Mouse (Mus musculus) heart, adult 2 months (tissue): ENCODE measurements around the gene Stk33. TPM values are rescaled to one million over a fixed set of nuclear protein-coding genes. Genes with fewer than 3 reads are reported as not detected.

Source experiments
- DNase-seq, 2 experiments: peaks; one replicate each; pipeline ENCODE4 v3.0.0; 2021
- H3K27ac ChIP-seq: fragments of 200-600 bp; 2 replicates; pipeline ENCODE4 v1.8.1; 2022
- H3K27me3 ChIP-seq: fragments of 200-500 bp; 2 replicates; pipeline ENCODE4 v1.6.1; 2012; ENCODE audit warnings: mild to moderate bottlenecking, low read length, inconsistent platforms, mixed read lengths; ENCODE audit not compliant: control insufficient read depth, insufficient read depth
- H3K36me3 ChIP-seq: fragments of 200-500 bp; 2 replicates; pipeline ENCODE4 v1.6.1; 2012; ENCODE audit warnings: low read length, inconsistent platforms; ENCODE audit not compliant: control insufficient read depth, insufficient read depth
- H3K4me1 ChIP-seq: fragments of 200-500 bp; 2 replicates; pipeline ENCODE4 v1.6.1; 2011; ENCODE audit warnings: low read length; ENCODE audit not compliant: control insufficient read depth, insufficient read depth
- H3K4me3 ChIP-seq: fragments of 200-600 bp; 2 replicates; pipeline ENCODE4 v1.8.1; 2022
- H3K79me2 ChIP-seq: fragments of 200-500 bp; replicated peaks from 2 replicates; pipeline ENCODE4 v1.6.1; 2012; ENCODE audit warnings: mild to moderate bottlenecking, inconsistent platforms, low read length, moderate library complexity, mixed read lengths; ENCODE audit not compliant: control insufficient read depth, insufficient read depth
- H3K9ac ChIP-seq: fragments of 200-500 bp; 2 replicates; pipeline ENCODE4 v1.6.1; 2012; ENCODE audit warnings: low read depth, mild to moderate bottlenecking, control low read depth, inconsistent platforms, low read length, mixed read lengths
- CTCF ChIP-seq: fragments of 200-600 bp; IDR thresholded peaks from 2 replicates; pipeline ENCODE4 v1.8.1; 2022; ENCODE audit warnings: antibody characterized with exemption, mild to moderate bottlenecking, moderate library complexity
- EP300 ChIP-seq: fragments of 200-500 bp; IDR thresholded peaks from 2 replicates; pipeline ENCODE4 v1.6.1; 2011; ENCODE audit warnings: low read depth, low read length, control low read depth; ENCODE audit not compliant: insufficient read depth
- POLR2A ChIP-seq: fragments of 200-500 bp; IDR thresholded peaks from 2 replicates; pipeline ENCODE4 v1.6.1; 2011; ENCODE audit warnings: mild to moderate bottlenecking, low read depth, low read length, control low read depth; ENCODE audit not compliant: insufficient read depth
- WGBS: fragments of 180-500 bp; shearing (Covaris S2); methylation state at CpG from one replicate; pipeline ENCODE4 v1.1.7; 2018; 5-methylcytosine and 5-hydroxymethylcytosine counted together
- intact Hi-C: fragments of 180-260 bp; cut with DNase I; formaldehyde crosslinking; loops from one replicate; pipeline ENCODE4 v1.15.1; 2025
- polyA plus RNA-seq: library from polyadenylated mRNA; depleted of rRNA; stranded (reverse); fragments of >200 nt; gene quantifications from 2 replicates; pipeline ENCODE4 v1.2.3, GENCODE M21; 2012
- total RNA-seq, 2 experiments: library from RNA; stranded (reverse); gene quantifications; 2 replicates each; pipeline ENCODE4 v1.2.3; 2021

Gene Stk33
- total and polyA plus RNA-seq, 3 experiments, result 0.08 TPM; not detected in 2

DNA sequence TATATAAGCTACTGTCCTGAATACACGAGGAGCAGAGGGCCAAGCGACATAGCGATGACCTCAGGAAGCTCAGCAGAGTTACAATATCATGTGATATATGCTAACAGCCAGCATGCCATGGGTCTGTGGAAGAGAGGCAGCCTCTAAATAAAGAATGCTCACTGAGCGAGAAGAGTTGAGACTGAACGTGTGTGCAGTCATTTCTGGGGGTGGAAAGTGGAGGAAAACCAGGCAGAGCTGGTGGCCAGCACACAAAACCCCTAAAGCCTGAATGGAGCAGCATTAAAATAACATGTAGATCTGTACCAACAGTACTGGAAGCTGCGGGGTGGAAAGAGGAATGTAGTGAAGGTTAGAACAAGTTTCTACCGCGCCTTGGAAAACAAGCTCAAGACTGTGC, 107.2 kb downstream of the Stk33 start:
- Histone ChIP-seq H3K27me3 (no peaks in the 10 kb centered on the region), H3K4me1 (no peaks in the 10 kb centered on the region), H3K9ac (no peak overlapping the region), H3K27ac (no peak overlapping the region), H3K36me3 (no peaks in the 10 kb centered on the region), H3K79me2 (no peaks in the 10 kb centered on the region), H3K4me3 (no peak overlapping the region)
- 71% methylated on average over 8 of the region's 8 CpGs for WGBS
- no peak for DNase-seq
- intact Hi-C loops, result no loop called here
- TF ChIP-seq EP300 (no peak), CTCF (no peak), POLR2A (no peak)

DNA sequence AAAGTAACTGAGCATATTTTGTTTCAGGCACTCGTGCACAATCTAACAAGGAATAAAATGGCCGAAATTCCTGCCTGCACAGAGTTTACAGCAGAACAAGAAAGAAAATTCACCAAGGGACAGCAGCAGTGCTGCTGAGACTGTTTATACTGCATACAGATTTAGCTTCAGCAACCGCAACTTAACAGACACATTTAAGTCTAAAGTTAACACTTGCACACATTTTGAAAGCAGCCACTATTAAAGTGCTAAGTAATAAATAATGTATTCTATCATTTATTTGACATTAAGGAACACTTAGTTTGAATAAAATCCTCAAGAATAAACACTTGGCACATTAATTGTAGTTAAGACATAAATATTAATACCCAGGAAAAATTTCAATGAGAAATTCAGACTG, 110.1 kb downstream of the Stk33 start:
- WGBS, result 65% methylated on average over 3 of the region's 3 CpGs
- Histone ChIP-seq H3K27ac (no peak overlapping the region), H3K4me3 (no peak overlapping the region), H3K36me3 (no peaks in the 10 kb centered on the region), H3K79me2 (no peaks in the 10 kb centered on the region), H3K9ac (no peak overlapping the region), H3K27me3 (no peaks in the 10 kb centered on the region), H3K4me1 (no peaks in the 10 kb centered on the region)
- DNase-seq, result no peak
- TF ChIP-seq EP300 (no peak), POLR2A (no peak), CTCF (no peak)
- intact Hi-C loops, result no loop called here

DNA sequence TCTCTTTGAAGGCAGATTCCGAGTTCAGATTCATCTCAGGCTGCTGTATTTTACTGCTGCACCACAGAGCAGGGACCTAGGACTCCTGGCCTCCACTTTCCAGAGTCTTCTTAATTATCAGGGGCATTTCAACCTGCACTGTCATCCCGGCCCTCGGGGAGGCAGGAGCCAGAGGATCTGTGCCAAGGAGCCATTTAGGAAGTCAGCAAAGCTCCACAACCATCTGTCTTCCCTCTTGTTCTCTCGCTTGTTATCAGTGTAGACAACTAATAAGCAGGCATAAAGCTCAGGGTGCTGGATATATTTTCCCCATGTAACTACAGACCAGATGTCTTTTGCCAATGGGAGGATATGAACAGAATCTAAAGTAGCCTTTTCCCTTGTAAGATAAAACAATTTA, 112.1 kb downstream of the Stk33 start:
- 37% methylated on average over 4 of the region's 4 CpGs for WGBS
- intact Hi-C loops, result no loop called here
- no peaks in the 10 kb centered on the region for H3K79me2 ChIP-seq

DNA sequence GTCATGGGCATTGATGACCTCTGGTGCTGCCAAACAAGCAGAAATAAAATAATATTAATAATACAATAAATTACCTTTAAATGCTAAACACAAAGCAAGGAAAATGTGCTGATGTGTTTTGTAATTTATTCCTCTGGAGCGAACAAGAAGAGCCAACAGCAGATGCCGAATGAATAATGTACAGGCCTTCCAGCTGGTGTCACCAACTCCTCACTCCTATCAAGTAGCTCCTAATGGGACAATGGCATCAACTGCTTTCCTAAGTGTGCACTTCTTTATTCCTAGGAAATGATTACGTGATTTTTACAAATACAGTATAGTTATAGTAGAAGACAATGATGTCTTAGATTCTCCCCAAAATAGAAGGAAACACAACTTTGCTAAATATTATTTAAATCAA, 113.2 kb downstream of the Stk33 start:
- intact Hi-C loops, result no loop called here
- Histone ChIP-seq H3K79me2 (no peaks in the 10 kb centered on the region), H3K9ac (no peak overlapping the region), H3K4me1 (no peaks in the 10 kb centered on the region), H3K36me3 (no peaks in the 10 kb centered on the region), H3K27me3 (no peaks in the 10 kb centered on the region), H3K4me3 (no peak overlapping the region), H3K27ac (no peak overlapping the region)
- no peak for DNase-seq
- TF ChIP-seq CTCF, result no peak
- TF ChIP-seq EP300, result no peak
- TF ChIP-seq POLR2A, result no peak
- 79% methylated on average over 3 of the region's 3 CpGs for WGBS

More for the DNA sequence above, 112.1 kb downstream of the Stk33 start:
- Histone ChIP-seq H3K27me3 (no peaks in the 10 kb centered on the region), H3K4me1 (no peaks in the 10 kb centered on the region), H3K27ac (no peak overlapping the region), H3K9ac (no peak overlapping the region), H3K4me3 (no peak overlapping the region), H3K36me3 (no peaks in the 10 kb centered on the region)
- TF ChIP-seq CTCF, result no peak
- no peak for TF ChIP-seq EP300
- no peak for TF ChIP-seq POLR2A
- no peak for DNase-seq

DNA sequence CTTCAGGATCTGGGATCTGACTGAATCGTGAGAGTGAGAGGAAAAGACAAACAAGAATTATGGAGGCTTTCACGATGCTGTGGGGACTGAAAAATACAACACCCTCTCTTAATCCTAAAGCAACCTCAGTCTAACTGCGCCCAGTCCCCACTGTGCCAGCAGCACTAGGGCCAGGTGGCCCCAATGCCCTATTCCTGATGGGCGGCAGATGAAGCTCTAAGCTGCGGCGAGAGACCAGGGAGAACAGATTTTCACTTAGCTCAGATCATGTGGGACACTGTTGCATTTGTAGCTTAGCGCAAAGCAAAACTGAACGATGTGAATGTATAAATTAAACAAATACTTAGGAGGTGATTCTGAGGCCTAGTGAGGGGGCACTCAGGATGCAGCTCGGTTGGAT, 113.7 kb downstream of the Stk33 start:
- Histone ChIP-seq H3K9ac (no peak overlapping the region), H3K27me3 (no peaks in the 10 kb centered on the region), H3K4me3 (no peak overlapping the region), H3K4me1 (no peaks in the 10 kb centered on the region), H3K79me2 (no peaks in the 10 kb centered on the region), H3K27ac (no peak overlapping the region), H3K36me3 (no peaks in the 10 kb centered on the region)
- intact Hi-C loops, result no loop called here
- TF ChIP-seq CTCF (no peak), POLR2A (no peak), EP300 (no peak)
- no peak for DNase-seq
- WGBS, result 82% methylated on average over 9 of the region's 9 CpGs

DNA sequence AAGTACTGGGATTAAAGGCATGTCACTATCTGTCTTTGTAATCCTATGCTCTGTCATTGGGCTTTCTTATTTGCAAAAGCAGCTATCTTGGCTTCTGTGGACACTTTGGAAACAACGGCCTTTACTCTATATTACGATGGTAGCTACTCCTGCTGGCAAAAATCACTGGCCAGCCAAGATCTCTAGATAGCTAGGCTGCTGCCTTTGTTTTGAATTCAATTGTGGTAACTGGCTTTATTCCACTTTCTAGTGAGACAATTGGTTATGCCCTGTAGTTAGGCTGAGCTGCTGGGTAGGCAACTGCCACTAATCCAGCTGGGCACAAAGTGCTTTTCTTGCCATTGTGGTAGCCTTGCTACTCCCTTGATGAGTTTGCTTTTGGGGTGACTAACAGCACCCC, 129.4 kb downstream of the Stk33 start:
- Histone ChIP-seq H3K4me1 (no peaks in the 10 kb centered on the region), H3K36me3 (no peaks in the 10 kb centered on the region), H3K27ac (no peak overlapping the region), H3K79me2 (no peaks in the 10 kb centered on the region), H3K9ac (no peak overlapping the region), H3K27me3 (no peaks in the 10 kb centered on the region), H3K4me3 (no peak overlapping the region)
- intact Hi-C loops, result no loop called here
- DNase-seq, result no peak
- TF ChIP-seq CTCF (no peak), POLR2A (no peak), EP300 (no peak)
- WGBS, result 75% methylated on average over 2 of the region's 2 CpGs

DNA sequence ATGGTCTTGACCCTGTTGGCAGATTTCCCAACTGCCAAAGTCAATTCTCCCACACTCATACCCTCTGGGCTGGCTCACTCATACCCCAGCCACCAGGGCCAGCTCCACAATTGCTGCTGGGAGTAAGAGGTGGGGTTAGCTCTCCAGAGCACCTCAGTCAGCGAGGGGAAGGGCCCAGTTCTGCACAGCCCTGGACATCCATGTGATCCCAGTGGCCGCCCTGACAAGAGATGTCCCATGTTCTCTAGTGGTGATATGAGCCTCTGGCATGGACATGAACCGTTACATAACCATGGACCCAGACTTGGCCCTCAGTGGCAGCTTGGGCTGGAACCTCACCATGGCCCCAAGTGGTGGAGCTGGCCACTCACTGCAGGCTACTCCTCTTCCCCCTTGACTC, 143.1 kb downstream of the Stk33 start:
- no peak overlapping the region for H3K9ac ChIP-seq
- intact Hi-C loops, result no loop called here
- no peaks in the 10 kb centered on the region for H3K27me3 ChIP-seq
- H3K27ac ChIP-seq, result no peak overlapping the region
- WGBS, result 83% methylated on average over 3 of the region's 3 CpGs
- H3K4me3 ChIP-seq, result no peak overlapping the region
- no peak for TF ChIP-seq CTCF
- no peak for TF ChIP-seq EP300
- no peak for TF ChIP-seq POLR2A
- no peaks in the 10 kb centered on the region for H3K36me3 ChIP-seq
- no peaks in the 10 kb centered on the region for H3K4me1 ChIP-seq
- no peaks in the 10 kb centered on the region for H3K79me2 ChIP-seq
- DNase-seq, result no peak
